In the genomic region with DNA sequence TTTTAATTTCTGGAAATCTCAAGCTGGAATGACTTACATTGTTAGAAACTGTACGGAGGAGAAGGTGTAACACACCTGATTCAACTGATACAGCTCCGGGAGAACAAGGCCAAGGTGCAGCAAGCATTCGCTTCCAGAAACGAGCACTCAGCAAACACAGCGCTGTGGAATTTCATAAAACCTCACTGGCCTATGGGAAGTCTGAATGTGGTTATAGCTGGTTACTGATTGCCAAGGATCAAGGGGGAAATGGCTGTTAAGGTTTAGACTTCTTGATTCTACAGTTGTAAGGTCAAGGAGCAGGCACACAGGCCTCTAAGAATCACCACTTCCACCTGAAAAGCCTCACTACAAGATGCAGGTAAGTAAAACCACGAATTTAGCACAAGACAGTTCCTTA, we compare ENCODE assay signal across 8 mouse cellular contexts. TPM values are rescaled to one million over a fixed set of nuclear protein-coding genes. Genes with fewer than 3 reads are reported as not detected.
DNase-seq lines count a peak whose midpoint lies in the region; ATAC-seq lines count a peak whose summit lies in the region.

A gene (plus strand): TSS at position 224 of the 400 bp plus-strand sequence.

- no peaks in the 10 kb centered on the region for H3K27me3 ChIP-seq in liver, embryonic 12.5 days (replicated peaks)

- WGBS in liver, embryonic 12.5 days (ENCODE audit: insufficient replicate concordance): 70% methylated on average over 6 of the region's 6 CpGs

- no peak within 1 kb of the TSS for H3K4me3 ChIP-seq in brown adipose tissue, adult 24 weeks (ENCODE audit: insufficient read depth, low read depth, low read length)
- H3K4me3 ChIP-seq in liver, embryonic 12.5 days: no peak within 1 kb of the TSS

- ATAC-seq in activated CD4-positive, CD25-positive, alpha-beta regulatory T cell, adult 4 months: no peak
- ATAC-seq in granulocyte monocyte progenitor cell, adult 5-6 weeks (replicated peaks; ENCODE audit: poor library complexity, severe bottlenecking): no peak
- ATAC-seq in liver, embryonic 12.5 days: no peak
- ATAC-seq in neutrophil, adult 5-6 weeks (ENCODE audit: extremely low read depth, insufficient number of reproducible peaks, low FRiP score, poor library complexity, severe bottlenecking): no peak

- no peaks in the 10 kb centered on the region for H3K36me3 ChIP-seq in liver, embryonic 12.5 days

- peak; percentile 42 for DNase-seq in kidney, adult 18-20 months
- DNase-seq in embryo, embryonic 10 days (ENCODE audit: low spot score): no peak
- no peak for DNase-seq in thymus, adult 18-20 months

- no peaks in the 10 kb centered on the region for H3K9me3 ChIP-seq in liver, embryonic 12.5 days (replicated peaks)

- no peaks in the 10 kb centered on the region for H3K4me1 ChIP-seq in brown adipose tissue, adult 24 weeks (ENCODE audit: control insufficient read depth, insufficient read depth, insufficient read length, low read length)
- 0 out of 2 replicates have a peak, but pooled peaks cover 3% of the 10 kb centered on the region for H3K4me1 ChIP-seq in liver, embryonic 12.5 days

- H3K4me2 ChIP-seq in liver, embryonic 12.5 days: no peak within 1 kb of the TSS

- no peak within 1 kb of the TSS for H3K9ac ChIP-seq in liver, embryonic 12.5 days

- H3K27ac ChIP-seq in brown adipose tissue, adult 24 weeks (replicated peaks; ENCODE audit: low read depth, low read length): no peak within 1 kb of the TSS
- no peak within 1 kb of the TSS for H3K27ac ChIP-seq in liver, embryonic 12.5 days

RNA-seq across cellular contexts. Expression of the gene that starts here (rescaled TPM):
- 100 to 1,000 TPM; 680 to 708 TPM for polyA plus RNA-seq in activated CD4-positive, CD25-positive, alpha-beta regulatory T cell, adult 4 months (2017; shearing (Covaris generic))
- 74.8 and 87.4 TPM in 2 replicates for polyA plus RNA-seq in brown adipose tissue, adult 24 weeks (2012; ENCODE audit: insufficient read depth, insufficient read length, missing spikeins)
- 120 and 174 TPM in 2 replicates for total RNA-seq in granulocyte monocyte progenitor cell, adult 5-6 weeks (2014; fragmentation: Nextera tagmentation)
- 124 and 125 TPM in 2 replicates for total RNA-seq in granulocyte monocyte progenitor cell, adult 5-6 weeks (2017)
- 232 and 242 TPM in 2 replicates for polyA plus RNA-seq in liver, embryonic 12.5 days (2016; fragmentation: Nextera tagmentation; extraction: Ambion mirVana)
- 173 and 186 TPM in 2 replicates for total RNA-seq in neutrophil, adult 5-6 weeks (2017)
